Mouse (Mus musculus) liver, embryonic 14.5 days (tissue): Measurements from ENCODE around the gene Pds5a.

ENCODE experiments used
- CTCF ChIP-seq: IDR thresholded peaks from 2 replicates; pipeline ENCODE4 v1.5.1; 2016; ENCODE audit warnings: antibody characterized with exemption, low read depth, control low read depth
- EP300 ChIP-seq: IDR thresholded peaks from 2 replicates; pipeline ENCODE4 v1.6.1; 2016; ENCODE audit warnings: antibody characterized with exemption, low read depth

- TF ChIP-seq EP300 (no peak), CTCF (no peak)
These were observed 122.2 kb downstream of the Pds5a start for GRCm38 (mm10) chr5:65575896-65576295.
